Mouse (Mus musculus) hindbrain, embryonic 10.5 days (tissue): ENCODE results near the gene Shroom2. TPM values are rescaled to one million over a fixed set of nuclear protein-coding genes. Genes with fewer than 3 reads are reported as not detected.

Experiments
- DNase-seq: peaks from one replicate; pipeline ENCODE4 v3.0.0-alpha.2; 2017; ENCODE audit warnings: low spot score
- H3K27ac ChIP-seq: fragments of 300-500 bp; sonication (generic); 2 replicates; pipeline ENCODE4 v1.5.1; 2016; ENCODE audit warnings: mild to moderate bottlenecking, moderate library complexity
- H3K27me3 ChIP-seq: fragments of 300-500 bp; sonication (generic); 2 replicates; pipeline ENCODE4 v1.6.1; 2016; ENCODE audit warnings: mild to moderate bottlenecking; ENCODE audit not compliant: poor library complexity, insufficient read depth, severe bottlenecking
- H3K36me3 ChIP-seq: fragments of 300-500 bp; sonication (generic); 2 replicates; pipeline ENCODE4 v1.6.1; 2016; ENCODE audit warnings: mild to moderate bottlenecking, moderate library complexity
- H3K4me1 ChIP-seq: fragments of 300-500 bp; sonication (generic); replicated peaks from 2 replicates; pipeline ENCODE4 v1.6.1; 2016; ENCODE audit warnings: mild to moderate bottlenecking
- H3K4me3 ChIP-seq: fragments of 300-500 bp; sonication (generic); 2 replicates; pipeline ENCODE4 v1.5.1; 2016; ENCODE audit warnings: mild to moderate bottlenecking, moderate library complexity
- H3K9me3 ChIP-seq: fragments of 300-500 bp; sonication (generic); 2 replicates; pipeline ENCODE4 v1.6.1; 2016; ENCODE audit warnings: mild to moderate bottlenecking, moderate library complexity
- WGBS: fragments of 180-500 bp; shearing (Covaris S2); methylation state at CpG from one replicate; pipeline ENCODE4 v1.1.7; 2016; 5-methylcytosine and 5-hydroxymethylcytosine counted together
- polyA plus RNA-seq: library from polyadenylated mRNA; unstranded; fragments of >200 nt; fragmentation: Nextera tagmentation; extraction: Ambion mirVana; gene quantifications from 2 replicates; pipeline ENCODE4 v1.2.1, GENCODE M21; 2016

Shroom2 gene
- polyA plus RNA-seq = 5.5 and 7.0 TPM in 2 replicates

DNA sequence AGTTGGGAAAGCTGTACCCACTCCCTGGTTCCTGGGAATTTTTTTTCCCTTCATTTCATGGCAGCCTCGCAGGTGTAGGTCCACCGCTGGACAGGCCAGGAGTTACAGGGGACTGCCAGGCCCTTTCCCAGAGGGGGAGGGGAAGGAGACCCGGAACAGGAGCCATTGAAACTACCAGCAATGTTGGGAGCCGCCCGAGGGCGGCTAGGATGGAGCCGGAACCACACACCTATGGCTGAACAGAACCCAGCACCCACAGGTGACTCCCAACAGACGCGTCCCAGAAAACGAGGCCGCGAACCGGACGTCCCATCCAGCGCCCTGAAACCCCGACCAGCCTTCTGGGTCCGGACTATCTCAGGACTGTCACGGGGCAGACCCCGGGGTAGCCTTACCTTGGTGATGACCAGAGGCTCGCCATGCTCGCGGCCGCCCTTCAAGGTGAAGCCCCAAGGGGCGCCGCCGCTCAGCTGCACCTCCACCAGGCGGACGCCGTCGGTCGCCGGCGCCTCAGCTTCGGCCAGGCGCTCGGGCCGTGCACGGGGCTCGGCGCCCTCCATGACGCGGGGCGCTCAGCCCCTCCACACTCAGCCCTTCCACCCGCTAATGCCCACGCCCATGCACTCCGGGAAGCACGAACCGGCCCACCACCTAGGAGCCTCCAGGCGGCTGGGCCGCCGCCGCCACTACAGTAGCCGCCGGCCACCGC is at the start of gene Shroom2:
Shroom2 (minus strand) TSS at position 575 of the 709 bp plus-strand sequence.
- peak within 1 kb of the TSS; percentile 87 for H3K27ac ChIP-seq
- H3K4me3 ChIP-seq = peak within 1 kb of the TSS; percentile 65
- no peaks in the 10 kb centered on the region for H3K9me3 ChIP-seq
- H3K36me3 ChIP-seq = no peaks in the 10 kb centered on the region
- DNase-seq = peak; percentile 35
- H3K27me3 ChIP-seq = peaks cover 44% of the 10 kb centered on the region
- WGBS = 16% methylated on average over 34 of the region's 55 CpGs
- no peaks in the 10 kb centered on the region for H3K4me1 ChIP-seq

GRCm38 (mm10) chrX:152818996-152819395 is 49.7 kb upstream of the Shroom2 start:
- Histone ChIP-seq H3K9me3 (no peaks in the 10 kb centered on the region), H3K4me1 (no peaks in the 10 kb centered on the region), H3K27ac (no peak overlapping the region), H3K4me3 (no peak overlapping the region), H3K36me3 (no peaks in the 10 kb centered on the region), H3K27me3 (peaks cover 12% of the 10 kb centered on the region)
- no peak for DNase-seq

DNA sequence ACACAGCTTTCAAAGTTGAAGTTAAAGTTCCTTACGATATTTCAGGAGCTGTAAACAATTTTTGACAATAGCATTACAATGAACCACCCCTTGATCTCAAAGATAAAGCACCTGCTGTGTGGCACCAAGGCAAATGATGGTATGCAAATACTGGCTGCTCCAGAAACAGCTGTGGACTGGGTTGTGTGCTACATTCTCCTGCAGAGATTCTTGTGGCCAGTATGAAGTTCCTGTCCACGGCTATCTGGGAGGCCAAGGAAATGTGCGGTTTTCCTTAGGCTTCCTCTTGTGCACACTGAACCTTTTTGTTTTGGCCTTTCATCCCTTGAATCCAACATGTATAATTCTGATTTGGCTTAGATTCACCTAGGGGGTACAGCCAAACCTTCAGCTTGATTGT is 44.1 kb upstream of the Shroom2 start:
- 81% methylated on average over 3 of the region's 3 CpGs for WGBS
- Histone ChIP-seq H3K9me3 (no peaks in the 10 kb centered on the region), H3K27ac (no peak overlapping the region), H3K4me3 (no peak overlapping the region), H3K27me3 (peaks cover 6% of the 10 kb centered on the region; the same call in 1 of the 2 replicates), H3K4me1 (no peaks in the 10 kb centered on the region), H3K36me3 (no peaks in the 10 kb centered on the region)
- no peak for DNase-seq

GRCm38 (mm10) chrX:152805317-152805716 is 36.1 kb upstream of the Shroom2 start:
- Histone ChIP-seq H3K36me3 (no peaks in the 10 kb centered on the region), H3K27me3 (peaks cover 11% of the 10 kb centered on the region; the same call in 1 of the 2 replicates), H3K4me3 (no peak overlapping the region), H3K27ac (no peak overlapping the region), H3K4me1 (no peaks in the 10 kb centered on the region), H3K9me3 (no peaks in the 10 kb centered on the region)
- no peak for DNase-seq

DNA sequence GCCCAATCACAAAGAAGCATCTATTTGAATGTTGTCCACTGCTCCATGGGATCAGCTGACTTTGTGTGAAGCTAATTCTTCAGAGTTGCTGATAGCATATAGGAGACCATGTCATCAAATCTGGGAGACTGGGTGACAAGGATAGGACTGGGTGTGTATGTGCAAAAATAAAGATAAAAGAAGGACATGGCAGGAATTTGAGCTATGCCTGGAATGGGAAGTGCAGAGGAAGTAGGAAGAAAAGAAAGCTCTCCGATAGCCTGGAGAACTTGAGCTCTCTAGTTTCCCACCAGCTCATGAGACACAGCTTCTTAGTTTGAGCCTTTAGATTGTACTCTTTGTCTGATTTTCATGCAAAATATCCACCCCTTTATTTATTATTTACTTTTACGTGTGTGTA is 19.3 kb upstream of the Shroom2 start:
- H3K4me3 ChIP-seq = no peak overlapping the region
- H3K27me3 ChIP-seq = peaks cover 24% of the 10 kb centered on the region
- WGBS = 71% methylated on average over 2 of the region's 2 CpGs

GRCm38 (mm10) chrX:152788129-152788528 is 18.9 kb upstream of the Shroom2 start:
- Histone ChIP-seq H3K9me3 (no peaks in the 10 kb centered on the region), H3K27ac (no peak overlapping the region), H3K27me3 (peaks cover 27% of the 10 kb centered on the region), H3K4me1 (no peaks in the 10 kb centered on the region), H3K4me3 (no peak overlapping the region), H3K36me3 (no peaks in the 10 kb centered on the region)
- WGBS = 65% methylated on average over 1 of the region's 1 CpGs
- no peak for DNase-seq

More for the DNA sequence above, 19.3 kb upstream of the Shroom2 start:
- DNase-seq = no peak
- Histone ChIP-seq H3K36me3 (no peaks in the 10 kb centered on the region), H3K9me3 (no peaks in the 10 kb centered on the region), H3K27ac (no peak overlapping the region), H3K4me1 (no peaks in the 10 kb centered on the region)

DNA sequence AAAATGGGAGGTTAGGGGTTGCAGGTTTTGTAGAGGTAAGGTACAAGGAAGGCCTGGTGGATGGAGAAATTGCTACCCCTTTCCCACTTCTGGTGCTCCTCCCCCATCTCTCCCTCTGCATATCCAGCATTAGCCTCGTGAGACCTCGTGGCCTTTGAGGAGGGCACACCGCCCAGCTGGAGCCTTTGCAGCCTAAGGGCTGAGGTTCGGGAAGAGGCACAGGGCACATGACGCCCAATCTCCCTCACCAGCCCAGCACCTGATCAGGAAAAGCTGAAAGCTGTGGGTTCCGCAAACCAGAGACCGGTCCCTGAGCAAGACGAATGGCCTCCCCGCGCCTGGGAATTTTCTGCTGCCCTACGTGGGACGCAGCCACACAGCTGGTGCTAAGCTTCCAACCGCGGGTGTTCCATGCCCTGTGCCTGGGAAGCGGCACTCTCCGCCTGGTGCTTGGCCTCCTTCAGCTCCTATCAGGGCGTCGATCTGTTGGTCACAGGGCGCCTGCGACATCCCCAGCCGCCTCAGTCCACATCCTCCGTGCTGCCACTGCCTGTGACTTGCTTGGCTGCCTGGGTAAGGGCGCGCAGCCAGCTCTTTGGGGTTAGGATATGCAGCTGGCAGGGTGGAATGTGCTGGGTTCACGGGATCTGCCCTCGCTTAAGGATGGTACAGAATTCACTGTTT is 12.6 kb upstream of the Shroom2 start, which contains the start of gene Gpr143:
Gpr143 (plus strand) TSS at position 202 of the 684 bp plus-strand sequence.
- peak within 1 kb of the TSS; percentile 41 for H3K4me3 ChIP-seq
- no peak within 1 kb of the TSS for H3K27ac ChIP-seq
- H3K36me3 ChIP-seq = no peaks in the 10 kb centered on the region
- WGBS = 16% methylated on average over 26 of the region's 26 CpGs
- peak; percentile 9 for DNase-seq
- H3K27me3 ChIP-seq = peaks cover 52% of the 10 kb centered on the region
- H3K4me1 ChIP-seq = 0 out of 2 replicates have a peak, but pooled peaks cover 8% of the 10 kb centered on the region
- H3K9me3 ChIP-seq = no peaks in the 10 kb centered on the region

GRCm38 (mm10) chrX:152769600-152770157 is 414 bp upstream of the Shroom2 start:
- Histone ChIP-seq H3K36me3 (no peaks in the 10 kb centered on the region), H3K4me3 (peak overlapping the region; percentile 65), H3K9me3 (no peaks in the 10 kb centered on the region), H3K27me3 (peaks cover 40% of the 10 kb centered on the region), H3K27ac (peak overlapping the region; percentile 87), H3K4me1 (no peaks in the 10 kb centered on the region)
- 18% methylated on average over 48 of the region's 48 CpGs for WGBS
- peak; percentile 72 for DNase-seq

DNA sequence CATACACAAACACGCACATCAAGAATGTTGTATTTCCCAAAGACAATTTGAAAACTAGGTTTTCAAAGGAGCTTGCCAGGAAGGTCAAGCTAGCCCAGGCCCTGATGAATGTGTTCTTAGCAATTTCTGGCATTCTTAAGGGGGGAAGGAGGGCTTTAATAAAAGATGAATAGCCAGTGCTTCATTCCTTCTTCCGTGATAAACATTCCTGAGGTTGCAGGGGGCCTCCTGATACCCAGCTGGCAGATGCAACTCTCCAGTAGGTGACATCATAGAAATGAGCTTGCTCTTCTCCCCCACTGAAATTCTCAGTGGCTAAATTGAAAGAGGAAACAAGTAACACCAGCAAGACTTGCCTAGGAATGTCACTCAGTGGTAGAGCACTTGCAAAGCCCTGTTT is 5.1 kb downstream of the Shroom2 start:
- no peak overlapping the region for H3K27ac ChIP-seq
- 47% methylated on average over 2 of the region's 2 CpGs for WGBS
- DNase-seq = no peak
- H3K9me3 ChIP-seq = no peaks in the 10 kb centered on the region
- no peaks in the 10 kb centered on the region for H3K36me3 ChIP-seq
- no peaks in the 10 kb centered on the region for H3K4me1 ChIP-seq
- peaks cover 24% of the 10 kb centered on the region for H3K27me3 ChIP-seq
- no peak overlapping the region for H3K4me3 ChIP-seq

DNA sequence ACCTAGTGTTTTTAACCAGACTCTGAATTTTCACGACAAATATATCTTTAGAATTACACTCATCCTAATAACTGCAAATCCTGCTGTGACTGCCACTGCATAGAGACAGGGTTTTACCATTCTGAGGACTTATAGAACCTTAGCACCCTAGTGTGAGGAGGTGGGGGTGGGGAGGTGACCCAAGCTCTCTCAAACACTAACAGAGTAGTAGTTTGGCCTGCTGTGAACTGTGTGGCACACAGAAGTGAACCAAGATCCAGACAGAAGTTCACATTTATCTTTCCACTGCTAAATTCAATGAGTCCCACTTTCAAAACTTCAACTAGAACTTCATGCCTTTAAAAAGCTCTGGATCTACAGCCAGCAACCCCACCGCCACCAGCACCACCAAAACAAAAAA is 6.4 kb downstream of the Shroom2 start:
- no peaks in the 10 kb centered on the region for H3K9me3 ChIP-seq
- H3K4me1 ChIP-seq = no peaks in the 10 kb centered on the region
- H3K4me3 ChIP-seq = no peak overlapping the region
- no peak overlapping the region for H3K27ac ChIP-seq
- 66% methylated on average over 2 of the region's 2 CpGs for WGBS
- no peak for DNase-seq
- H3K36me3 ChIP-seq = no peaks in the 10 kb centered on the region
- H3K27me3 ChIP-seq = peaks cover 11% of the 10 kb centered on the region

DNA sequence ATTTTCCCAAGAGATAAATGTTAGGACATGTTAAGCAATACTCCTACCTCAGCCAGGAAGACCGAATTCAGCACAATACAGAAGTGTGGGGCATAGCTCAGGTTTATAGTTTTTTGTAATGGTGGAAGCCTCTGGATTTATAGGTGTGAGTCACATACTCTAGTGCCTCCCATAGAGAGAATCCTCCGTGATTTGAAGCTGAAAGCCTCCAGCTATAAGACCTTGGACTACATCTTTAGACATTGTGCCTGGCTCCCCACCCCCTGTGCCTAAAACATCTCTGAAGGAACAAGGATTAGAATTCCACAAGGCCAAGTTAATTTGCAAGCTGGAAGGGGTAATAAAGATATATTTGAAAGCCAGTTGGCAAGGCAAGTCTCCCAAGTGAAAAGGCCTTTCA is 6.8 kb downstream of the Shroom2 start:
- Histone ChIP-seq H3K27ac (no peak overlapping the region), H3K27me3 (peaks cover 10% of the 10 kb centered on the region; the same call in 1 of the 2 replicates), H3K9me3 (no peaks in the 10 kb centered on the region), H3K36me3 (no peaks in the 10 kb centered on the region), H3K4me3 (no peak overlapping the region), H3K4me1 (no peaks in the 10 kb centered on the region)
- WGBS = 58% methylated on average over 2 of the region's 2 CpGs
- no peak for DNase-seq

- peaks cover 9% of the 10 kb centered on the region; the same call in 1 of the 2 replicates for H3K27me3 ChIP-seq
- 87% methylated on average over 5 of the region's 5 CpGs for WGBS
- no peaks in the 10 kb centered on the region for H3K9me3 ChIP-seq
- DNase-seq = no peak
- no peak overlapping the region for H3K4me3 ChIP-seq
- H3K4me1 ChIP-seq = no peaks in the 10 kb centered on the region
- H3K36me3 ChIP-seq = no peaks in the 10 kb centered on the region
- no peak overlapping the region for H3K27ac ChIP-seq
Measured at GRCm38 (mm10) chrX:152756293-152756692, 13.0 kb downstream of the Shroom2 start.

GRCm38 (mm10) chrX:152755819-152756218 is 13.4 kb downstream of the Shroom2 start:
- H3K9me3 ChIP-seq = no peaks in the 10 kb centered on the region
- no peak overlapping the region for H3K27ac ChIP-seq
- H3K27me3 ChIP-seq = peaks cover 9% of the 10 kb centered on the region; the same call in 1 of the 2 replicates
- H3K36me3 ChIP-seq = no peaks in the 10 kb centered on the region
- WGBS = 94% methylated on average over 1 of the region's 1 CpGs
- H3K4me1 ChIP-seq = no peaks in the 10 kb centered on the region
- H3K4me3 ChIP-seq = no peak overlapping the region
- DNase-seq = no peak
